Mouse (Mus musculus) ES-E14 (cell line): ENCODE data around the gene Lysmd4.

Source experiments
- CHD2 ChIP-seq: IDR thresholded peaks from 2 replicates; pipeline ENCODE4 v1.6.1; 2014; ENCODE audit warnings: mild to moderate bottlenecking, low read depth, low read length, inconsistent platforms
- HCFC1 ChIP-seq: IDR thresholded peaks from 2 replicates; pipeline ENCODE4 v1.6.1; 2012; ENCODE audit warnings: low read length, inconsistent platforms, borderline replicate concordance; ENCODE audit not compliant: insufficient read depth
- MAFK ChIP-seq: IDR thresholded peaks from 2 replicates; pipeline ENCODE4 v1.6.1; 2014; ENCODE audit warnings: mild to moderate bottlenecking, low read depth, low read length, inconsistent platforms; ENCODE audit not compliant: insufficient read depth
- ZC3H11A ChIP-seq: IDR thresholded peaks from 2 replicates; pipeline ENCODE4 v1.6.1; 2012; ENCODE audit warnings: low read depth, mild to moderate bottlenecking, inconsistent platforms, low read length, borderline replicate concordance
- ZNF384 ChIP-seq: IDR thresholded peaks from 2 replicates; pipeline ENCODE4 v1.6.1; 2012; ENCODE audit warnings: low read depth, low read length, inconsistent platforms

GRCm38 (mm10) chr7:67353667-67354066 lies 131.3 kb downstream of the Lysmd4 start:
- TF ChIP-seq HCFC1 (no peak), MAFK (no peak), ZC3H11A (no peak), CHD2 (no peak), ZNF384 (no peak)
